Mouse (Mus musculus) C2C12 (cell line): ENCODE measurements around the gene Akap2. TPM values are rescaled to one million over a fixed set of nuclear protein-coding genes. Genes with fewer than 3 reads are reported as not detected.
A peak's percentile ranks its signal among the peaks of the same experiment; 100 is the strongest.

Source experiments
- H3K27me3 ChIP-seq: one replicate; pipeline ENCODE4 v1.6.1; 2011; ENCODE audit not compliant: control insufficient read depth, insufficient read depth, insufficient read length
- H3K36me3 ChIP-seq: one replicate; pipeline ENCODE4 v1.6.1; 2011; ENCODE audit not compliant: control insufficient read depth, insufficient read depth
- H3K4me3 ChIP-seq: one replicate; pipeline ENCODE4 v1.5.1; 2011; ENCODE audit warnings: mild to moderate bottlenecking, control low read depth; ENCODE audit not compliant: poor library complexity, insufficient read depth, severe bottlenecking
- H3K79me2 ChIP-seq: one replicate; pipeline ENCODE4 v1.6.1; 2011; ENCODE audit not compliant: control insufficient read depth, insufficient read depth
- H3K79me3 ChIP-seq: one replicate; pipeline ENCODE4 v1.6.1; 2011; ENCODE audit warnings: low read depth, control low read depth
- H3ac ChIP-seq: one replicate; pipeline ENCODE3; 2011; ENCODE audit warnings: low read depth; ENCODE audit not compliant: control insufficient read depth, insufficient read length
- CEBPB ChIP-seq: IDR thresholded peaks from one replicate; pipeline ENCODE4 v1.6.1; 2011; ENCODE audit warnings: low read depth, mild to moderate bottlenecking, control low read depth, moderate library complexity
- CTCF ChIP-seq: IDR thresholded peaks from one replicate; pipeline ENCODE4 v1.5.1; 2011; ENCODE audit not compliant: control insufficient read depth, insufficient read depth, insufficient read length
- FOSL1 ChIP-seq: IDR thresholded peaks from one replicate; pipeline ENCODE4 v1.8.0; 2011; ENCODE audit warnings: mild to moderate bottlenecking, low read length; ENCODE audit not compliant: poor library complexity, insufficient read depth, severe bottlenecking
- MAX ChIP-seq: IDR thresholded peaks from one replicate; pipeline ENCODE4 v1.6.1; 2011; ENCODE audit warnings: mild to moderate bottlenecking, control low read depth
- MYOD1 ChIP-seq: IDR thresholded peaks from one replicate; pipeline ENCODE4 v1.6.1; 2011; ENCODE audit warnings: low read depth; ENCODE audit not compliant: control insufficient read depth, insufficient read length
- MYOG ChIP-seq: IDR thresholded peaks from one replicate; pipeline ENCODE4 v1.6.1; 2011; ENCODE audit not compliant: control insufficient read depth, insufficient read length; ENCODE audit errors: extremely low read depth
- USF1 ChIP-seq: IDR thresholded peaks from one replicate; pipeline ENCODE4 v1.6.1; 2011; ENCODE audit warnings: low read depth, mild to moderate bottlenecking, control low read depth, moderate library complexity
- polyA plus RNA-seq: library from polyadenylated mRNA; unstranded; fragments of >200 nt; fragmentation: generic; extraction: Trizol; gene quantifications from one replicate; pipeline ENCODE4 v1.2.1, GENCODE M21; 2012; ENCODE audit warnings: missing spikeins

Akap2 gene
- polyA plus RNA-seq, 1 experiment, result 37.0 TPM

DNA sequence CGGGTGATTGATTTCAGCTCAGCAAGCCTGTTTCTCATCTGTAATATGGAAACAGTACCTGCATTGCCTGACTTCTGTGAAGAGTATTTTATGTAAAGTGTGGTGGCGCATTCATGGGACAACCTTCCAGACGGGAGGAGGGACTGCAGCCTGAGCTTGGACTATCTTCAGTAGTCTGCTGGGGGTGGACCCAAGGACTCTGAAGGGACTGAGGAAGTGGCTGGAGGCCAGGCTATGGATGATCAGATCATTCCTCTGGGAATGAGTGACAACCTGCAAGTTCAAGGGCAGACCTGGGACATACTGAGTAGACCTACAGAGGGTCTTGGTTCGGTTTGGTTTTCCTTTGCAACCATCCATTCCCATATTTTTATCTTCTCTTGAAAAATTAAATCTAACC is 4.8 kb downstream of the Akap2 start:
- Histone ChIP-seq H3ac (no peak overlapping the region), H3K36me3 (no peaks in the 10 kb centered on the region), H3K79me2 (no peaks in the 10 kb centered on the region), H3K27me3 (no peaks in the 10 kb centered on the region), H3K79me3 (no peaks in the 10 kb centered on the region), H3K4me3 (no peak overlapping the region)
- TF ChIP-seq MAX, result no peak
- TF ChIP-seq MYOD1, result no peak
- no peak for TF ChIP-seq FOSL1
- no peak for TF ChIP-seq USF1
- no peak for TF ChIP-seq CEBPB
- no peak for TF ChIP-seq CTCF
- TF ChIP-seq MYOG, result no peak

DNA sequence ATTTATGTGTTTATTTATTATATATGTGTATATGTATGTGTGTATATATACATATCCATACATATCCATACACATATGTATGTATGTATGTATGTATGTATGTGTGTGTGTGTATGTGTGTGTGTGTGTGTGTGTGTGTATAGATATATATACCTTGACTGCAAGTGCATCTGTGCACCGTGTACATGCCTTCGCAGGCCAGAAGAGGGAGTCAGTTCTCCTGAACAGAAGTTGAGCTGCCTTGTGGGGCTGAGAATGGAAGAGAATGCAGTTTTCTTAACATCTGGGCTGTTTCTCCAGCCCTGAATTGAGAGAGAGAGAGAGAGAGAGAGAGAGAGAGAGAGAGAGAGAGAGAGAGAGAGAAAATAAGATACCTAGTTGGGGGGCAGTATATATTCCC is 6.2 kb downstream of the Akap2 start:
- Histone ChIP-seq H3K27me3 (no peaks in the 10 kb centered on the region), H3ac (no peak overlapping the region), H3K79me2 (no peaks in the 10 kb centered on the region), H3K36me3 (no peaks in the 10 kb centered on the region), H3K79me3 (no peaks in the 10 kb centered on the region), H3K4me3 (no peak overlapping the region)
- TF ChIP-seq FOSL1, result no peak
- no peak for TF ChIP-seq MYOG
- no peak for TF ChIP-seq MAX
- no peak for TF ChIP-seq USF1
- TF ChIP-seq CEBPB, result no peak
- TF ChIP-seq MYOD1, result no peak
- no peak for TF ChIP-seq CTCF

DNA sequence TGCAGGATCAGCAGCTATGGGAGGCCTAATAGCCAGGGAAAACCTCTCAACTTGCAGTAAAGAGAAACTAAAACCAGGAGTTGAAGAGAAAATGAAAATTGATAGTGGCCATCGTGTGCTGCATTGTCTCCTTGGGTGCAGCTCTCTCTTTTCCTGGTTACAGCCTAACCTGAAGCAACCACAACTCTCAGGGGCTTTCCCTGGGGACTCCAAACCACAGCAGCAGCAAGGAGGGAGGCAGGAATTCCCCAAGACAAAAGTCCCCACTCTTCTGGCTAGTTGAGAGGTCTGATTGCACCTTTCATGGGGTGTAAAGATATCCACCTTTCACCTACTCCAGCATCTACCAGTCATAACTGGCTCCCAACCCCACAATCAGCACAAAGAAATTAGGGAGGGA is 8.1 kb downstream of the Akap2 start:
- Histone ChIP-seq H3K79me3 (no peaks in the 10 kb centered on the region), H3K36me3 (no peaks in the 10 kb centered on the region), H3ac (no peak overlapping the region), H3K79me2 (no peaks in the 10 kb centered on the region), H3K27me3 (no peaks in the 10 kb centered on the region), H3K4me3 (no peak overlapping the region)
- TF ChIP-seq CTCF, result no peak
- no peak for TF ChIP-seq CEBPB
- TF ChIP-seq USF1, result no peak
- TF ChIP-seq FOSL1, result no peak
- TF ChIP-seq MYOD1, result no peak
- TF ChIP-seq MAX, result no peak
- no peak for TF ChIP-seq MYOG

DNA sequence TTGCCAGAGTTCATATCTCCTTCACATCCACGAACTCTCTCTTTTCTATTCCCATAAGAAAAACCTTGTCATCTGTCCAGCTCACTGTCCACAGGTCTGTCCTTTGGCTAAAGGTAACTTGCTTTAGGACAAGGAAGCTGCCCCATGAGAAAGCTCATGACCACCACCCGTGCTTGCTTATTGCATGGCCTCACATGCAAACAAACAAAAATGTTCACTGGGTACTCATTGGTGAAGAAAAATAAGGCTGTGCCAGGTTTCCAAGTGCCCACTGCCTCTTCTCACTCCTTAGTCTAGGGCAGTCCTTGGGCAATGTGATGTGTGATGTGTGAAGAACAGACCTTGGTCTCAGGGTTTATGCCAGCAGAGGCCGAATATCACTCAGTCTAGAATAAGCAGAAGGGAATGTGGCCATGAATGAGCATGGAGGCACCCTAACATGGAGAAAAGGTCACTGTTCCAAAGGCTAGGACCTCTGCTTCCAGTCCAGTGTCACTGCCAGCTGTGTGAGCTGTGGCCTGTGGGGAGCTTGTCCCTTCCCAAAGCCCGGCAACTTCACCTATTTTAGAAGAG is 11.2 kb downstream of the Akap2 start:
- no peaks in the 10 kb centered on the region for H3K79me3 ChIP-seq
- H3K4me3 ChIP-seq, result no peak overlapping the region
- H3K36me3 ChIP-seq, result no peaks in the 10 kb centered on the region
- H3ac ChIP-seq, result no peak overlapping the region
- H3K27me3 ChIP-seq, result no peaks in the 10 kb centered on the region
- TF ChIP-seq CEBPB (no peak), MYOG (no peak), MYOD1 (no peak), MAX (no peak)
- H3K79me2 ChIP-seq, result no peaks in the 10 kb centered on the region

DNA sequence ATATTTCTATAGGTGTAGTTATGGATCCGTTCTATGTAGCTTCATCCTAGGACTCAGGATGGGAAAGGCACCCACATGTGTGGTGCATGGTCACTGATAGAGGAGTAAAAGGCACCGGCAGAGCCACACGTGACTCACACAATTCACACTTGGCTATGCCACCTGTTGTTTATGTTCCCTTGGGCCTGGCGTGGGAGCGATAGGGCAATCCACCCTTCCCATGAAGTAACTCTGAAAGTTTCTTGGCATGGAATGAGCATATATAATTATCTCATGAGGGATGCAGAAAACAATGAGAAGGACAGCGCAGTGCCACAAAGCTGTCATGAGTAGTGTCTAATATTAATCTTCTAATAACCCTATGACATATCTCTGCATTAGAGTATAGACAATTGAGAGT is 12.6 kb downstream of the Akap2 start:
- Histone ChIP-seq H3K79me3 (no peaks in the 10 kb centered on the region), H3K4me3 (no peak overlapping the region), H3K36me3 (no peaks in the 10 kb centered on the region), H3K27me3 (no peaks in the 10 kb centered on the region), H3ac (no peak overlapping the region), H3K79me2 (no peaks in the 10 kb centered on the region)
- TF ChIP-seq MYOD1, result peak; percentile 65
- TF ChIP-seq MAX, result no peak

DNA sequence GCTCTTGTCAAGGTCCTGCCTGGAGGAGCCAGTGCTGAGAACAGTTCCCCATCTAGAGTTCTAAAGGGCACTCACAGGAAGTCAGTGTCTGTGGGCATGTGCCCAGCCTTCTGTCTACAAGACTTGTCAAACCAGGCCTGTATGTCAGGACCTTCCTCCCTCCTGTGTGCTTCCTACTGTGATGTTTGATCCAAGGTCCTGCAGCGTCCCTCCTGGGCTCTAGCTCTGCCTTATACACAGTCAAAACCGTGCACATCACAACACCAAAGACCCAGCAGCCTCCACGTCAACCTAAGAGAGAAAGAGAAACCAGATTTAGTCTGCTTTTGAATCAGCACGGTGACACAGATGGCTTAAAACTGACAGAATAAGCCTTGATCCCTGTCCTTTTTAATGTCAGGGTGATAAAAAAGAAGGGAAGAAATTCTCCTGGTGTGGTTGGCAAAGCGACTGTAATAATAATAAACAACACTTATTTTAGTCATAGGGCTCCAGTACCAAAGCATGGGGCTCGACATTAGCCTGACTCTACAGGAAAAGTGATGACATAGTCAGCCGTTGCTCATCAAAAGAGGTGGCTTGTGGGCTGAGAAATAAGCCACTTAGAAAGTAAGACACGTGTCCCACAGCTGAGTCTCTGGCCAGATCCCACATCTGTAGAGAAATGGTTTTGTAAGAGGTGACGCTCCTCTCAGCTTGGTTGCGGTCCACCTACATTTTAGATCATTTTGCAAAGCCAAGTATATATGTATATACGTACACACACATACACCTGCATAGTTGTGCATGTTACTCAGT is 13.5 kb downstream of the Akap2 start:
- Histone ChIP-seq H3K79me3 (no peaks in the 10 kb centered on the region), H3K27me3 (no peaks in the 10 kb centered on the region), H3K36me3 (no peaks in the 10 kb centered on the region), H3K4me3 (no peak overlapping the region), H3ac (peak overlapping the region; percentile 0), H3K79me2 (no peaks in the 10 kb centered on the region)
- peak; percentile 75 for TF ChIP-seq MAX
- no peak for TF ChIP-seq FOSL1
- TF ChIP-seq USF1, result peak; percentile 61
- TF ChIP-seq CTCF, result no peak
- peak; percentile 36 for TF ChIP-seq CEBPB
- no peak for TF ChIP-seq MYOG
- TF ChIP-seq MYOD1, result no peak
